Comparison of ENCODE assay signal across 19 mouse cellular contexts in the genomic region with DNA sequence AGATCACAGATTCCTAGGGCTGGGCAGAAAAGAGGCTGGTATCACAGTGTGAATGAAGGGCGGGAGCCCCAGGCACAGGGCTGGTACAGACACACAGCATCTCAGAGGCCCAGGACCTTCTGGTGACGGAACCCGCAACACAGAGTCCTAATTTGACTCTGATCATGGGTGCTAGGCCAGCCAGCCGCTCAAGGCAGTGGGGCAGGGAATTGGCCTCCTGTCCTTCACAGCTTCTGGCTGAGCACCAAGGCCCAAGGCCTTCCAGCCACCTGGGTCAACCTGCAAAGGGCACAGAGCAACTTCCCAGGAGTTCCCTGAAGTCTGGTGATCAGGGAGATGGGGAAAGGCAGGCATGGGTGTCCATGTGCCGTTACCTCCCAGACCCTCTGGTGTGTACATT. TPM values are rescaled to one million over a fixed set of nuclear protein-coding genes. Genes with fewer than 3 reads are reported as not detected.
DNase-seq lines count a peak whose midpoint lies in the region; ATAC-seq and TF ChIP-seq lines count a peak whose summit lies in the region.
"Had no signal": no experiment of that assay in that cellular context is flagged by ENCODE, and none has a peak within 500 bp of the region (broad histone marks: within the 10 kb centered on the region; RNA-seq: fewer than 3 reads in every experiment).

No protein-coding gene starts in this region.

- peak; percentile 38 for DNase-seq in cerebellum, adult 9-10 months
- DNase-seq in cerebellum, adult 11 months = no peak
- peak; percentile 75 for DNase-seq in kidney, adult 18-20 months
- DNase-seq in kidney, postnatal 4 days = no peak
- no peak for DNase-seq in liver, postnatal 0 days
- DNase-seq in liver, embryonic 11.5 days (ENCODE audit: low spot score) = no peak
- no peak for DNase-seq in limb, embryonic 14.5 days (ENCODE audit: low spot score)
- no peak for DNase-seq in B cell, adult 2 months
- DNase-seq: gastrocnemius, postnatal 25 days; layer of hippocampus, adult 9-11 months had no signal

- peak overlapping the region; percentile 40 for H3K27ac ChIP-seq in liver, postnatal 0 days (ENCODE audit: low read depth)
- no peak overlapping the region for H3K27ac ChIP-seq in liver, embryonic 11.5 days (ENCODE audit: low read depth, low read length)
- no peak overlapping the region for H3K27ac ChIP-seq in limb, embryonic 14.5 days (replicated peaks; ENCODE audit: low read depth, low read length)
- H3K27ac ChIP-seq: embryonic facial prominence, embryonic 15.5 days; forebrain, embryonic 15.5 days; heart, adult 2 months; heart, embryonic 15.5 days; hindbrain, embryonic 14.5 days; liver, embryonic 14.5 days; lung, embryonic 15.5 days had no signal

- H3K36me3 ChIP-seq in liver, postnatal 0 days (replicated peaks; ENCODE audit: insufficient read depth, low read length) = peaks cover 8% of the 10 kb centered on the region; the same call in 1 of the 2 replicates
- peaks cover 7% of the 10 kb centered on the region; the same call in 1 of the 2 replicates for H3K36me3 ChIP-seq in liver, embryonic 11.5 days (ENCODE audit: control insufficient read depth, insufficient read depth, low read length)
- peaks cover 9% of the 10 kb centered on the region; the same call in 1 of the 2 replicates for H3K36me3 ChIP-seq in limb, embryonic 14.5 days (ENCODE audit: control insufficient read depth, insufficient read depth, low read length)

- 93% methylated on average over 5 of the region's 5 CpGs for WGBS in liver, postnatal 0 days (ENCODE audit: insufficient replicate concordance)
- WGBS in liver, embryonic 11.5 days = 87% methylated on average over 5 of the region's 5 CpGs
- 94% methylated on average over 5 of the region's 5 CpGs for WGBS in limb, embryonic 14.5 days

- TF ChIP-seq POLR2A in limb, embryonic 14.5 days (IDR thresholded peaks at IDR 0.05; ENCODE audit: borderline replicate concordance, extremely low read depth, insufficient read depth, insufficient read length) = no peak

- no peak overlapping the region for H3K9ac ChIP-seq in liver, postnatal 0 days (replicated peaks)
- H3K9ac ChIP-seq in liver, embryonic 11.5 days (ENCODE audit: low read depth, low read length) = no peak overlapping the region
- peak overlapping the region; percentile 22; the same call in 1 of the 2 replicates for H3K9ac ChIP-seq in limb, embryonic 14.5 days (ENCODE audit: low read depth, low read length, severe bottlenecking)
- H3K9ac ChIP-seq: embryonic facial prominence, embryonic 15.5 days; forebrain, embryonic 15.5 days; heart, embryonic 15.5 days; hindbrain, embryonic 14.5 days; liver, embryonic 14.5 days; lung, embryonic 15.5 days had no signal

- no peaks in the 10 kb centered on the region for H3K9me3 ChIP-seq in liver, postnatal 0 days (ENCODE audit: low read length)
- H3K9me3 ChIP-seq in liver, embryonic 11.5 days (ENCODE audit: control insufficient read depth, low read length) = no peaks in the 10 kb centered on the region
- H3K9me3 ChIP-seq in limb, embryonic 14.5 days (ENCODE audit: control insufficient read depth, low read length) = no peaks in the 10 kb centered on the region
- H3K9me3 ChIP-seq: embryonic facial prominence, embryonic 15.5 days; forebrain, embryonic 15.5 days; heart, embryonic 15.5 days; lung, embryonic 15.5 days had no signal

- no peak for TF ChIP-seq EP300 in liver, postnatal 0 days (IDR thresholded peaks at IDR 0.05; ENCODE audit: low read depth)

- TF ChIP-seq CTCF in liver, postnatal 0 days (IDR thresholded peaks at IDR 0.05; ENCODE audit: low read depth) = no peak

- no peak overlapping the region for H3K4me3 ChIP-seq in liver, postnatal 0 days (ENCODE audit: low read depth, low read length)
- H3K4me3 ChIP-seq in liver, embryonic 11.5 days (ENCODE audit: low read depth, low read length) = no peak overlapping the region
- H3K4me3 ChIP-seq in limb, embryonic 14.5 days (replicated peaks; ENCODE audit: low read length) = no peak overlapping the region
- H3K4me3 ChIP-seq: embryonic facial prominence, embryonic 15.5 days; forebrain, embryonic 15.5 days; heart, adult 2 months; heart, embryonic 15.5 days; lung, embryonic 15.5 days; megakaryocyte, embryonic 14.5 days had no signal

- peaks cover 26% of the 10 kb centered on the region for H3K4me1 ChIP-seq in liver, postnatal 0 days (ENCODE audit: insufficient read depth)
- H3K4me1 ChIP-seq in liver, embryonic 11.5 days (replicated peaks; ENCODE audit: control insufficient read depth, insufficient read depth, low read length) = peaks cover 31% of the 10 kb centered on the region
- H3K4me1 ChIP-seq in limb, embryonic 14.5 days (ENCODE audit: control insufficient read depth, insufficient read depth, low read length) = peaks cover 21% of the 10 kb centered on the region

- H3K27me3 ChIP-seq in liver, postnatal 0 days (ENCODE audit: insufficient read depth, low read length) = no peaks in the 10 kb centered on the region
- no peaks in the 10 kb centered on the region for H3K27me3 ChIP-seq in liver, embryonic 11.5 days (replicated peaks; ENCODE audit: control insufficient read depth, insufficient read depth, low read length)
- no peaks in the 10 kb centered on the region for H3K27me3 ChIP-seq in limb, embryonic 14.5 days (ENCODE audit: control insufficient read depth, insufficient read depth, low read length)
- H3K27me3 ChIP-seq: CH12.LX; embryonic facial prominence, embryonic 15.5 days; forebrain, embryonic 15.5 days; heart, embryonic 15.5 days; lung, embryonic 15.5 days; megakaryocyte, embryonic 14.5 days had no signal

- no peak overlapping the region for H3K4me2 ChIP-seq in liver, postnatal 0 days (ENCODE audit: low read depth, low read length)
- H3K4me2 ChIP-seq in liver, embryonic 11.5 days = no peak overlapping the region
- no peak overlapping the region for H3K4me2 ChIP-seq in limb, embryonic 14.5 days (replicated peaks; ENCODE audit: low read depth, low read length, severe bottlenecking)
- H3K4me2 ChIP-seq: forebrain, embryonic 15.5 days; heart, embryonic 15.5 days; lung, embryonic 15.5 days had no signal

- no peak for ATAC-seq in liver, postnatal 0 days
- no peak for ATAC-seq in liver, embryonic 11.5 days (replicated peaks; ENCODE audit: low FRiP score)
- no peak for ATAC-seq in limb, embryonic 14.5 days (ENCODE audit: low FRiP score, low read depth)

RNA-seq across cellular contexts. Expression of a gene that starts 2.2 kb away (rescaled TPM):
- 14.8 and 15.5 TPM in 2 replicates for polyA plus RNA-seq in liver, postnatal 0 days (2015; fragmentation: Nextera tagmentation; extraction: Ambion mirVana)
- 42.6 and 47.4 TPM in 2 replicates for polyA plus RNA-seq in liver, embryonic 11.5 days (2014; fragmentation: Nextera tagmentation; extraction: Ambion mirVana)
- 35.5 and 38.6 TPM in 2 replicates for polyA plus RNA-seq in limb, embryonic 14.5 days (2012; rRNA removed)
- polyA plus RNA-seq in limb, embryonic 14.5 days (2014; fragmentation: Nextera tagmentation; extraction: Ambion mirVana) = 40.6 and 41.7 TPM in 2 replicates

RNA-seq across cellular contexts. Expression of a gene that starts 12.3 kb away (rescaled TPM):
- polyA plus RNA-seq in liver, postnatal 0 days (2015; fragmentation: Nextera tagmentation; extraction: Ambion mirVana) = 18.7 and 23.1 TPM in 2 replicates
- 18.6 and 19.1 TPM in 2 replicates for polyA plus RNA-seq in liver, embryonic 11.5 days (2014; fragmentation: Nextera tagmentation; extraction: Ambion mirVana)
- polyA plus RNA-seq in limb, embryonic 14.5 days (2012; rRNA removed) = 2.7 and 2.9 TPM in 2 replicates
- polyA plus RNA-seq in limb, embryonic 14.5 days (2014; fragmentation: Nextera tagmentation; extraction: Ambion mirVana) = 2.5 and 3.7 TPM in 2 replicates

Comparison
In these comparisons a context has a peak if more than half of its experiments do, and no peak if none do; other contexts are left out.
1. DNase-seq: peak in cerebellum, adult 9-10 months (single experiment) and kidney, adult 18-20 months (single experiment); none in cerebellum, adult 11 months (single experiment), kidney, postnatal 4 days (0 of 2), liver, postnatal 0 days (single experiment), liver, embryonic 11.5 days (single experiment), limb, embryonic 14.5 days (single experiment) and B cell, adult 2 months (0 of 2).